Mouse (Mus musculus) cerebellum, adult 2 months (tissue): ENCODE results near the gene Gnb1l. TPM values are rescaled to one million over a fixed set of nuclear protein-coding genes. Genes with fewer than 3 reads are reported as not detected.

Source experiments
- DNase-seq, 2 experiments: peaks; one replicate each; pipeline ENCODE4 v3.0.0; 2021
- H3K27ac ChIP-seq: fragments of 200-500 bp; 2 replicates; pipeline ENCODE4 v1.5.1; 2012; ENCODE audit warnings: low read length, control low read depth, inconsistent platforms; ENCODE audit not compliant: insufficient read depth
- H3K27me3 ChIP-seq: fragments of 200-500 bp; 2 replicates; pipeline ENCODE4 v1.6.1; 2012; ENCODE audit warnings: inconsistent platforms, mild to moderate bottlenecking, low read length, moderate library complexity; ENCODE audit not compliant: control insufficient read depth, insufficient read depth
- H3K4me1 ChIP-seq: fragments of 200-500 bp; 2 replicates; pipeline ENCODE4 v1.6.1; 2011; ENCODE audit warnings: low read length; ENCODE audit not compliant: control insufficient read depth, insufficient read depth
- H3K4me3 ChIP-seq: fragments of 200-500 bp; replicated peaks from 2 replicates; pipeline ENCODE3; 2011; ENCODE audit warnings: mild to moderate bottlenecking, low read depth, low read length, control low read depth; ENCODE audit not compliant: insufficient read depth
- CTCF ChIP-seq: fragments of 200-500 bp; IDR thresholded peaks from 2 replicates; pipeline ENCODE4 v1.5.1; 2011; ENCODE audit warnings: low read depth, mild to moderate bottlenecking, control low read depth, low read length, moderate library complexity, borderline replicate concordance; ENCODE audit not compliant: insufficient read depth
- POLR2A ChIP-seq: fragments of 200-500 bp; IDR thresholded peaks from 2 replicates; pipeline ENCODE4 v1.6.1; 2011; ENCODE audit warnings: low read length, control low read depth, borderline replicate concordance; ENCODE audit not compliant: insufficient read depth
- WGBS: fragments of 180-500 bp; shearing (Covaris S2); methylation state at CpG from one replicate; pipeline ENCODE4 v1.1.7; 2018; 5-methylcytosine and 5-hydroxymethylcytosine counted together
- polyA plus RNA-seq: library from polyadenylated mRNA; depleted of rRNA; stranded (reverse); fragments of >200 nt; gene quantifications from 2 replicates; pipeline ENCODE4 v1.2.3, GENCODE M21; 2012

Gene Gnb1l
- polyA plus RNA-seq, 1 experiment: 8.2 TPM

- Histone ChIP-seq H3K27ac (no peak within 1 kb of the TSS), H3K4me1 (no peaks in the 10 kb centered on the region), H3K27me3 (peaks cover 8% of the 10 kb centered on the region; the same call in 1 of the 2 replicates), H3K4me3 (peak within 1 kb of the TSS; percentile 52)
- no peak for DNase-seq
- WGBS: 8% methylated on average over 48 of the region's 48 CpGs
- TF ChIP-seq CTCF (peak; percentile 21; the same call in 1 of the 2 replicates), POLR2A (no peak)
These were observed 91.6 kb downstream of the Gnb1l start, which contains the start of gene Tbx1 for GRCm38 (mm10) chr16:18589804-18590790. Tbx1 (minus strand) TSS chr16:18590671.

DNA sequence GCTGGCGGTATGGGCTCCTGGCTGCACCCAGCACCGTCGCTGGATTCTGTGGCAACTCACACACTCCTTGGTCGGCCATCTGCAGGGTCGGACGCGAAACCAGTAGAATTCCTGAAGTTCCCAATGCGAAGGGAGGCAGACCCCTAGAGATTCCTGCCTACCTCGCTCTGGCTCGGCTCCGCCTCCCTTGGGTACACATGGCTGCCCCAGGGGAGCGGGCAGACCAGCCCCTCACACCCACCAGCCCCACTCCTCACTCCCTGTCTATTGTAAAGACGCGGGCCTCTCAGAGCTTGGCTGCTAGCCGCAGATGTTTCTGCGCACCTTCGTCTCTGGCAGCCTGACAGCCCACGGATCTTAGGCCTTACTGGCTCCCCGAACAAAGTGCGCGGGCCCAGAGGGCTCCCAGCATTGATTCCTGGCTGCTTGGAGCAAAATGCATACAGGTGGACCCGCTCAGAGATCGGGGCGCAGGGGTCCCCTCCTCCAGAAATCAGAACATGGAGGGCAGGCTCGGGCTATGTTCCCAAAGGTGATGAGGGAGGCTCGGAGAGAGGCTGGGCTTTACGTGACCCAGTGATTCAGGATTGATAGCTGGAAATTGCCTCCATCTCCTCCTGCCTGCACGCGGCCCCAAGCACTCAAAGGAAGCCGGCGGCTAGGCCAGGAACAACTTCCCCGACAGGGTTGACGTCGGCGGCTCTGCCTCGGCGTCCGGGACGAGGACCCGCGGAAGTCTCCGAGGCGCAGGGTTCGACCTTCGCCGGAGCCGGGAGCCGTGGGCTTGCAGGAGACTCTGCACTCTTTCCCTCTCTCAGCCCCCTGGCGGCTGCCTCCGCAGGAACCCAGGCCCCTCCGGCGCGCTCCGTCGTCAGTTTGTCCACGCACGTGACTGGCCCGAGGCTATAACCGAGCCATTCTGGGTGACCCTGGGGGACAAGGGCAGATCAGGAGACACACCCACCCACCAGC, 92.8 kb downstream of the Gnb1l start:
- no peak for TF ChIP-seq POLR2A
- TF ChIP-seq CTCF: no peak
- WGBS: 3% methylated on average over 59 of the region's 59 CpGs
- Histone ChIP-seq H3K4me1 (no peaks in the 10 kb centered on the region), H3K4me3 (no peak overlapping the region), H3K27ac (no peak overlapping the region), H3K27me3 (peaks cover 5% of the 10 kb centered on the region; the same call in 1 of the 2 replicates)
- no peak for DNase-seq

- no peak for DNase-seq
- TF ChIP-seq POLR2A: no peak
- TF ChIP-seq CTCF: no peak
- H3K27me3 ChIP-seq: peaks cover 1% of the 10 kb centered on the region; the same call in 1 of the 2 replicates
- 68% methylated on average over 2 of the region's 2 CpGs for WGBS
- H3K27ac ChIP-seq: no peak overlapping the region
- H3K4me3 ChIP-seq: no peak overlapping the region
- no peaks in the 10 kb centered on the region for H3K4me1 ChIP-seq
These were observed 95.4 kb downstream of the Gnb1l start for GRCm38 (mm10) chr16:18593930-18594329.

DNA sequence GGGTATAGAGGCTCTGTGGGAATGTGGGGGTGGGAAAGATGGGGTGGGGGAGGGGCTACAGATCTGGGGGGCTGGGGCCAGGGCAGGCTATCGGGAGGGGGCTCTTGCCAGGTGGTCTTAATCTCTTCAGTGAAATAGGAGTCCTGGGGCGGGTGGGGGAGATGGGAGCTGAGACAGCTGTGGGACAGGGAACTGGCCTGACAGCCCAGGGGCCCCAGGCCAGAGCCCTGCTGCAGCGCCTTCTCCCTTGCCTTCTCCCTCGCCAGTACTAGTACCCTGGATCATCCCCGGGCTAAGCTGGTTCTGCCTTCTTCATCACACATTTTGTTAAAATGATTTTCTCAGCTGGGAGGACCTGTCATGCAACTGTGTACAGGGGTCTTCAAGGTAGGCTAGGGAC, 97.7 kb downstream of the Gnb1l start:
- Histone ChIP-seq H3K27me3 (peaks cover 1% of the 10 kb centered on the region; the same call in 1 of the 2 replicates), H3K4me3 (no peak overlapping the region), H3K27ac (no peak overlapping the region), H3K4me1 (no peaks in the 10 kb centered on the region)
- no peak for DNase-seq
- 62% methylated on average over 5 of the region's 5 CpGs for WGBS
- TF ChIP-seq POLR2A (no peak), CTCF (no peak)

GRCm38 (mm10) chr16:18598006-18598405, 99.5 kb downstream of the Gnb1l start:
- DNase-seq: no peak
- WGBS: 90% methylated on average over 3 of the region's 3 CpGs
- Histone ChIP-seq H3K4me3 (no peak overlapping the region), H3K27me3 (no peaks in the 10 kb centered on the region), H3K4me1 (no peaks in the 10 kb centered on the region), H3K27ac (no peak overlapping the region)
- no peak for TF ChIP-seq CTCF
- no peak for TF ChIP-seq POLR2A

- no peaks in the 10 kb centered on the region for H3K27me3 ChIP-seq
- no peak for DNase-seq
- H3K4me3 ChIP-seq: no peak overlapping the region
- WGBS: 36% methylated on average over 7 of the region's 7 CpGs
- no peaks in the 10 kb centered on the region for H3K4me1 ChIP-seq
- no peak overlapping the region for H3K27ac ChIP-seq
- no peak for TF ChIP-seq POLR2A
These were observed 102.9 kb downstream of the Gnb1l start for GRCm38 (mm10) chr16:18601447-18601846.

DNA sequence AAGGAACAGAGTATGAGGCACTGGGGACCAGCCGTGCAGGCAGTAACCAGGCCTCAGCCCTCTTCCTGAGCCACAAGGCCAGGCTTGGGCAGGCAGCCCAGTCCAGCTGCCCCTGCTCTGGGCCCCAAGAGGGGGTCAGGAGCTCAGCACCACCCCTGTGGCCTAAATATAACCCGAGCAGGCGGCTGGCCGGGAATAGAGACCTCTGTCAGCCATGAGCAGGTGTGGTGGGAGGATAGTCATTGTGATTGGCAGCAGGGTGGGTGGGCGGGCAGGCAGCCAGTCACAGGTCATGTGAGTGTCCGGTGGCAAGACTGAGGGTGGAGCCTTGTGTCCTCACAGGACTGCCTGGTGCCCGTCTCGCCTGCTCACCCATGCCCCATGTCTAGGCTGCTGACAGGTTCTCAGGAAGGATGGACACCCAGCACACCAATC, 105.8 kb downstream of the Gnb1l start:
- TF ChIP-seq CTCF (no peak), POLR2A (no peak)
- WGBS: 42% methylated on average over 8 of the region's 8 CpGs
- no peak for DNase-seq
- Histone ChIP-seq H3K4me3 (no peak overlapping the region), H3K27me3 (no peaks in the 10 kb centered on the region), H3K27ac (no peak overlapping the region), H3K4me1 (no peaks in the 10 kb centered on the region)
